Mouse (Mus musculus) bone marrow macrophage, adult 2 months (primary cell): ENCODE results near the gene Twnk.

ENCODE experiments used
- CTCF ChIP-seq: IDR thresholded peaks from 2 replicates; pipeline ENCODE4 v1.5.1; 2012; ENCODE audit warnings: low read depth, mild to moderate bottlenecking, low read length, moderate library complexity
- POLR2A ChIP-seq: IDR thresholded peaks from 2 replicates; pipeline ENCODE4 v1.6.1; 2012; ENCODE audit warnings: mild to moderate bottlenecking, low read depth, low read length, borderline replicate concordance

GRCm38 (mm10) chr19:45045651-45046050 is 40.2 kb downstream of the Twnk start, which contains the start of gene Pdzd7:
- no peak for TF ChIP-seq POLR2A
- no peak for TF ChIP-seq CTCF
